Mouse (Mus musculus) megakaryocyte progenitor cell, adult 5-6 weeks (primary cell): ENCODE results near the gene Amt. TPM values are rescaled to one million over a fixed set of nuclear protein-coding genes. Genes with fewer than 3 reads are reported as not detected.
"Not testable (repeated sequence)": the region's sequence is repeated elsewhere in the genome, so short reads cannot be mapped to it uniquely, and the experiment has no call there.

Experiments used
- ATAC-seq: replicated peaks from 2 replicates; pipeline ENCODE4 v1.8.0; 2016; ENCODE audit warnings: mild to moderate bottlenecking, moderate TSS enrichment, inconsistent platforms; ENCODE audit not compliant: poor library complexity
- total RNA-seq, 2 experiments: library from RNA; stranded (forward) in 1 of 2; stranded (reverse) in 1 of 2; fragments of 157-497, 149-512 nt in 1 of 2; fragments of 200-1000 nt in 1 of 2; gene quantifications; 2 replicates each; pipeline versions ENCODE4 v1.2.3 to v1.2.4; 2015 to 2017

Gene Amt
- total RNA-seq (2015) (0.37 and 0.85 TPM in 2 replicates), total RNA-seq (2017) (1.1 and 1.2 TPM in 2 replicates)

- no peak for ATAC-seq
Measured at GRCm38 (mm10) chr9:108296453-108297355, at the start of gene Amt. Gene Amt (plus strand): TSS chr9:108296853.

GRCm38 (mm10) chr9:108248957-108249356 lies 47.7 kb upstream of the Amt start:
- ATAC-seq: no peak

GRCm38 (mm10) chr9:108251877-108252276 lies 44.8 kb upstream of the Amt start:
- no peak for ATAC-seq

DNA sequence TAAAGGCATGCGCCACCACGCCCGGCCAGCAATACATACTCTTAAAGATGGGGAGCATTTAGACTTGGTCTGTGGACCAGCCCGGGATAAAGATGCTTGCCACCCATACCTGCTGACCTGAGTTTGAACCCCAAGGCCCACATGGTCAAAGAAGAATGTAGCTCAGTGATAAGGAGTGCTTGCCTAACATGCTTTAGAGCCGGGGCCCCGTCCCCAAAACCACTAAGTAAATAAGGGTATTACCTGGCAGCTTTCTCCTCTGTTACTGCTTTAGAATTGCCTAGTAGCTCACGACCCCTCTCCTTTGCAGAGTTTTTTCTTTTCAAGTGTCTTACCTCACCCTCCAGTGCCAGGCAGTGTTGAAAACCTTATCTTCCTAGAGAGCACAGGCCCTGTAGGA lies 43.9 kb upstream of the Amt start:
- ATAC-seq: no peak

DNA sequence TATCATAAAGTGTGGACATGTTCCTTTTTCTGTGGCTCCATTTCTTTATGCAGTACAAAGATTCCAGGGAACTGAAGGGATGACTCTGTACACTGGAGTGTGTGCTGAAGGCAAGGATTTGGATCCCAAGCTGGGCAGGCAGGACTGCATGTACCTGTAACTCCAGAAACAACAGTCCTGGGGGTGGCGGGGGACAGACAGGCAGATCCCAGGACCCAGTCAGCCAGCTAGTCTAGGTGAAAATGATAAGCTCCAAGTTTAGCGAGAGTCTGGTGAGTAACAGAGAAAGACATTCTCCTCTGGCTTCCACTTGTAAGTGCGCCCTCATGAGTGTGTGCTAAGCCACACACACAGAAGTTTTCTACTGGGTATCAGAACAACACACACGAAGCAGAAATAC lies 36.1 kb upstream of the Amt start:
- no peak for ATAC-seq

- ATAC-seq: no peak
Measured at GRCm38 (mm10) chr9:108261865-108262264, 34.8 kb upstream of the Amt start.

DNA sequence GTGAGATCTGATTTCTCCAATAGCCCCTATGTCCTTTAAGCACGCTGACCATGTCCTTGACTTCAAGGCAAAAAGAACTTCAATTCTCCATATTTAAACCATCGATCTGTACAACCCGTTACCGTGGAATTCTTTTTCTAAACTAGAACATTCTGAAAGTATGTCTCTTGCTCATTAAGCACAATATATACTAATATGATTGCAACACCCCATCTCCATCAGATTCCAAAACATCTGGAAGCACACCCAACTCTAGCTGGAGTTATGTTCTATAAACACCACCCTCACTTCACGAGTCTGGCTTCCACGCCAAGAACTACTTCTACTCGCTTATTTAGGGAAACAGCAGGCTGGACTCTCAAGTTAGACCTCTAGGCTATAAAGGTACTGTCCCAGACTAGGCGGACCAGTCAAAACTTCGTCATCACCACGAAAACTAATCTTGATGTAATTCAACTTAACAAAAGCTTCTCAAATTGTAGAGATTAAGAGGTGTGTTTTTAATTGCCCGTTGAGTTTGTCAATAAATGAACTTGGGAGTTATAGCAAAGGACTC lies 34.1 kb upstream of the Amt start:
- ATAC-seq: no peak

DNA sequence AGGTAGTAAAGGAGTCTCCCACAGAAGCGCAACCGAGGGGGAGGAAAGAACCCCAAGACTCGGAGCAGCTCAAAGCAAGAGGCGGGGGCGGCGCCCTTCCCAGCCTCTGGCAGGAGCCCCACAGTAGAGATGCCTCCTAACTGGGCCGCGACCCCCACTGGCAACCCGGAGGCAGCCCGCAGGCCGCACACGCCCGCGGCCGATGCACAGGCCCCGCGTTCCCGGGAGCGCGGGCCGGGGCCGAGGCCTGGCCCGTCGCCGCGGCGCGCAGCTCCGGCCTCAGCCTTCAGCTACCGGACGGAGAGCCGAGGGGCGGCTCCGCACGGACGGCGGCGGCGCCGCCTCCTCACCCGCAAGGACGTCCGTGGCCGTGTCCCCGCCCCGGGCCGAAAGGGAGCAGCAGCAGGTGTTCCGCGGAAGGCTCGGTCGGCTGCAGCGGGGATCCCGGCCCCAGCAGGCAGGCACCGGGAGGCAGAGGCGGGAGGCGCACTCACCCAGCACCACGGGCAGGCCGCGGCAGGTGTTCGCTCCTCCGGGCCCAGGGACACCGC lies 33.4 kb upstream of the Amt start:
- peak; percentile 5 for ATAC-seq

GRCm38 (mm10) chr9:108263690-108264190 lies 32.9 kb upstream of the Amt start, which contains the start of gene Dag1:
Gene Dag1 (minus strand): TSS chr9:108263958.
- peak; percentile 93 for ATAC-seq

DNA sequence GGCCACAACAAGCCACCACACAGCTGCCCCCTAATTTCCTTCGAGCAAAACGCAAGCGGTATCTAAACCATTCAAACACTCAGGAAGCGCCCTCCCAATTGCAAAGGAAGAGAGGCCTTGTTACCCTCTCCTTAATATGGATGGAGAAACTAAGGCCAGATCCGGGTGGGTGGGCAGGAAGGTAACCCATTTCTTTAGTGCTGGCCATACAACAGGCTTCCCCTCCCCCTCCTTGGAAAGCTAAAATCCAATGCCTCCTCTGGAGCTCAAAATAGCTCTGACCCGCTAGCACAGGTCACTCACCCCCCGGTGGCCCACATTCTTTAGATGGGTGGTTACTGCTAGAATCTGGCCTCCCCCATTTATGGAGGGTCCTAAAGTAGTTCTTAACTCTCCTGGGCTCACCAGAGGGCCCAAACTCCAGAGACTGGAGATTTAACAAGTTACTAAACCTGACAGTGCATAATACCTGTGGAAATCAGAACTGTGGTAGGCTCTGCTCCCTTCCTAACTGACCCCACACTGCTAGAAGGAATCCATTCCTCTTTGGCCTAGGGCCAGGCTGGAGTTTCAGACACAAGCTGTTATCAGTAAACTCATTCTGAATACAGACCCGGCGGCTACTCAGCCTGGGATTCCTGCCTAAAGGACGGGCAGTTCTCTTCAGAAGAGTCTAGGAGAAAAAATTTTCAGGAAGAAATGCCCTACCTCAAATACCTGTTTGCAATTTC lies 32.3 kb upstream of the Amt start:
- ATAC-seq: peak; percentile 6

- no peak for ATAC-seq
Measured at GRCm38 (mm10) chr9:108266261-108266935, 30.3 kb upstream of the Amt start.

GRCm38 (mm10) chr9:108267691-108268090 lies 29.0 kb upstream of the Amt start:
- no peak for ATAC-seq

- not testable (repeated sequence) for ATAC-seq
Measured at GRCm38 (mm10) chr9:108268701-108269100, 28.0 kb upstream of the Amt start.

- no peak for ATAC-seq
Measured at GRCm38 (mm10) chr9:108271941-108272340, 24.7 kb upstream of the Amt start.

GRCm38 (mm10) chr9:108272691-108273090 lies 24.0 kb upstream of the Amt start:
- no peak for ATAC-seq

- no peak for ATAC-seq
Measured at GRCm38 (mm10) chr9:108273485-108273884, 23.2 kb upstream of the Amt start.

DNA sequence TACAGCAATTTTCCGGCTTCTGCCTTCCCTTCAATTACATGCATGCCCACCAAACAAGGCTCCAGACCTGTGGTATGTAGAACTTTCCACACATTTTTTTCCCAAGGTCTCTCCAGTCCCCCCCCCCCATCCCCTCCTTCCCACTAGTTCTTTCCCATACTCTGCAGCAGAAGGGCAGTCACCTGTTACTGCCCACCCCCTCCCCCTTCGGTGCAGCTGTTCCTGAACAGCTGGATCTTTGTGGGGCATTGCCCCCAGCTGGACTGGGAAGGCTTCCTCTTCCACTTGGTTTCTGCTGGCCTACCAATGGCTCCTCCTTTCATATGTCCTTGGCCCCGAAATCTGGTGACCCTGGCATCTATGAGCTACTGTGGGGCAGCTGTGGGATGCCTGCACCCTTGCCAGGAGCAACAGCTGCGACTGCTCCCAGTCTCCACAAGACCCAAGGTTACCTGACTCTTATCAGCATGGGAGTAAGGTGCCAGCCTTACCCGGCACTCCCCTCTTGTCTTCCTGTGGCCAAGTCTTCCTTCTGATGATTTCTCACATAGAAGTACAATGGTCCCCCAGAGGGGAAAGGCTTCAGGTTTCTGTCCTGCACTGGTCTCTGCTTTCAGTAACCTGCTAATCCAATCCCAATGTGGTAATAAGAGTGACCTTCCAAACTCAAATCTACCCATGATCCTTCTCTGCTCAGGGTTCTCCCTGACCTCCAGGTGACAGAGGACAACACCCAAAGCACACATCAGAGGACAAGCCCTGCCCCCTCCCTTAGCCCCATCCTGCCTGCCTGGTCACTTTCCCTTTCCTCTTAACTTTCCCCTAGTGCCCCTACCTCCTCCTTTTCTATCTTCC lies 21.9 kb upstream of the Amt start:
- no peak for ATAC-seq

GRCm38 (mm10) chr9:108275331-108275659 lies 21.4 kb upstream of the Amt start:
- no peak for ATAC-seq

- peak; percentile 92 for ATAC-seq
Measured at GRCm38 (mm10) chr9:108278697-108279450, 17.8 kb upstream of the Amt start.
